In genomic region chr5:18163515-18163914, GRCm38 (mm10) we compare ENCODE assay signal across 17 mouse cellular contexts.
"Had no signal": no experiment of that assay in that cellular context is flagged by ENCODE, and none has a peak within 500 bp of the region (broad histone marks: within the 10 kb centered on the region; RNA-seq: fewer than 3 reads in every experiment).

No protein-coding gene starts in this region.

- H3K4me3 ChIP-seq: midbrain, embryonic 10.5 days; midbrain, embryonic 12.5 days; myocyte; neural tube, embryonic 13.5 days; neural tube, embryonic 15.5 days; stomach, embryonic 15.5 days had no signal

- H3K27ac ChIP-seq: midbrain, embryonic 10.5 days; midbrain, embryonic 12.5 days; neural tube, embryonic 13.5 days; neural tube, embryonic 15.5 days; stomach, embryonic 15.5 days; stomach, postnatal 0 days had no signal

- H3K9ac ChIP-seq: lung, embryonic 14.5 days; midbrain, embryonic 12.5 days; neural tube, embryonic 13.5 days; neural tube, embryonic 15.5 days; stomach, embryonic 15.5 days had no signal

- H3K27me3 ChIP-seq: midbrain, embryonic 12.5 days; neural tube, embryonic 13.5 days; neural tube, embryonic 15.5 days; stomach, embryonic 15.5 days had no signal

- H3K9me3 ChIP-seq: midbrain, embryonic 10.5 days; neural tube, embryonic 15.5 days; stomach, embryonic 15.5 days had no signal

- H3K36me3 ChIP-seq: midbrain, embryonic 10.5 days; midbrain, embryonic 12.5 days; neural tube, embryonic 13.5 days; neural tube, embryonic 15.5 days; stomach, embryonic 15.5 days had no signal

- DNase-seq: lung, adult 18-20 months; lung, embryonic 14.5 days; lung, postnatal 10 days; lung, postnatal 4 days; midbrain, embryonic 14.5 days; right cerebral cortex, postnatal 14 days; thymus, adult 2 months; thymus, postnatal 25 days; thymus, postnatal 4 days had no signal

- H3K4me1 ChIP-seq: midbrain, embryonic 10.5 days; midbrain, embryonic 12.5 days; neural tube, embryonic 13.5 days; neural tube, embryonic 15.5 days; stomach, embryonic 15.5 days had no signal

- H3K4me2 ChIP-seq: lung, embryonic 14.5 days; midbrain, embryonic 12.5 days; neural tube, embryonic 13.5 days; neural tube, embryonic 15.5 days; stomach, embryonic 15.5 days had no signal

- ATAC-seq: midbrain, embryonic 16.5 days had no signal
